9 mouse cellular contexts compared by ENCODE assay signal in genomic region chr14:118795915-118796693, GRCm38 (mm10). TPM values are rescaled to one million over a fixed set of nuclear protein-coding genes. Genes with fewer than 3 reads are reported as not detected.
DNase-seq lines count a peak whose midpoint lies in the region; ATAC-seq and TF ChIP-seq lines count a peak whose summit lies in the region.
"Had no signal": no experiment of that assay in that cellular context is flagged by ENCODE, and none has a peak within 500 bp of the region (broad histone marks: within the 10 kb centered on the region; RNA-seq: fewer than 3 reads in every experiment).

No protein-coding gene starts in this region.

- H3K9ac ChIP-seq in intestine, postnatal 0 days (ENCODE audit: low read depth, low read length), result no peak overlapping the region

- no peaks in the 10 kb centered on the region for H3K36me3 ChIP-seq in heart, embryonic 10.5 days
- no peaks in the 10 kb centered on the region for H3K36me3 ChIP-seq in intestine, postnatal 0 days (ENCODE audit: control insufficient read depth, insufficient read depth)
- H3K36me3 ChIP-seq in megakaryocyte, embryonic 14.5 days (replicated peaks; ENCODE audit: low read length), result no peaks in the 10 kb centered on the region

- peak; percentile 90 for DNase-seq in heart, embryonic 10.5 days (ENCODE audit: low spot score)
- DNase-seq in heart, adult 18-20 months, result no peak
- no peak for DNase-seq in layer of hippocampus, postnatal 14 days (ENCODE audit: low spot score in 2 of 2)
- DNase-seq in left cerebral cortex, postnatal 25 days (ENCODE audit: low spot score in 2 of 2), result no peak
- DNase-seq in Muller cell, postnatal 12 days (ENCODE audit: inconsistent ontology term), result no peak
- DNase-seq: cerebellum, adult 2 months had no signal

- no peak overlapping the region for H3K4me3 ChIP-seq in heart, embryonic 10.5 days
- no peak overlapping the region for H3K4me3 ChIP-seq in intestine, postnatal 0 days (ENCODE audit: low read depth, low read length)
- H3K4me3 ChIP-seq in megakaryocyte, embryonic 14.5 days (replicated peaks), result peak overlapping the region; percentile 88

- H3K4me1 ChIP-seq in heart, embryonic 10.5 days, result peaks cover 28% of the 10 kb centered on the region
- no peaks in the 10 kb centered on the region for H3K4me1 ChIP-seq in intestine, postnatal 0 days (replicated peaks; ENCODE audit: control insufficient read depth, insufficient read depth, low read length)
- peaks cover 97% of the 10 kb centered on the region for H3K4me1 ChIP-seq in megakaryocyte, embryonic 14.5 days

- no peak for TF ChIP-seq CTCF in intestine, postnatal 0 days (IDR thresholded peaks at IDR 0.05; ENCODE audit: low read depth)

- H3K9me3 ChIP-seq in heart, embryonic 10.5 days, result no peaks in the 10 kb centered on the region
- H3K9me3 ChIP-seq in intestine, postnatal 0 days (ENCODE audit: control insufficient read depth), result no peaks in the 10 kb centered on the region
- no peaks in the 10 kb centered on the region for H3K9me3 ChIP-seq in megakaryocyte, embryonic 14.5 days

- 41% methylated on average over 10 of the region's 10 CpGs for WGBS in heart, embryonic 10.5 days
- WGBS in intestine, postnatal 0 days, result 44% methylated on average over 10 of the region's 10 CpGs

- no peaks in the 10 kb centered on the region for H3K27me3 ChIP-seq in heart, embryonic 10.5 days (ENCODE audit: insufficient read depth, poor library complexity, severe bottlenecking)
- H3K27me3 ChIP-seq in intestine, postnatal 0 days (replicated peaks; ENCODE audit: control insufficient read depth, insufficient read depth, low read length), result no peaks in the 10 kb centered on the region
- peaks cover 8% of the 10 kb centered on the region for H3K27me3 ChIP-seq in megakaryocyte, embryonic 14.5 days (replicated peaks)

- no peak overlapping the region for H3K4me2 ChIP-seq in intestine, postnatal 0 days (replicated peaks; ENCODE audit: low read depth)

- peak overlapping the region; percentile 67 for H3K27ac ChIP-seq in heart, embryonic 10.5 days
- no peak overlapping the region for H3K27ac ChIP-seq in intestine, postnatal 0 days (ENCODE audit: low read depth, low read length)

- intact Hi-C loops in left cerebral cortex, postnatal 25 days (cut with DNase I), result no loop called here

- ATAC-seq in CD4-positive, CD25-positive, alpha-beta regulatory T cell, adult 4 months, result peak; percentile 43
- ATAC-seq in intestine, postnatal 0 days, result 0 out of 2 replicates have a peak, but pooled peaks have one; percentile 25

RNA-seq across cellular contexts. Expression of gene Cldn10, which starts 8.4 kb away (rescaled TPM):
- 0.15 and 0.70 TPM in 2 replicates for polyA plus RNA-seq in heart, embryonic 10.5 days (2016; fragmentation: Nextera tagmentation; extraction: Ambion mirVana)
- under 1 TPM in 1 of 2 experiments, not detected in 1; 0.41 TPM for total RNA-seq in heart, adult 18-20 months (2021)
- 1 to 10 TPM; 2.6 to 2.7 TPM for polyA plus RNA-seq in CD4-positive, CD25-positive, alpha-beta regulatory T cell, adult 4 months (2017; shearing (Covaris generic))
- polyA plus RNA-seq in intestine, postnatal 0 days (2015; fragmentation: Nextera tagmentation; extraction: Ambion mirVana), result 1.5 and 1.7 TPM in 2 replicates
- not detected in 2 replicates for polyA plus RNA-seq in megakaryocyte, embryonic 14.5 days (2012; ENCODE audit: insufficient read depth, low replicate concordance)
- total RNA-seq in layer of hippocampus, postnatal 14 days (2021), result 10 to 100 TPM; 26.4 to 26.6 TPM
- total RNA-seq in left cerebral cortex, postnatal 25 days (2021), result 10 to 100 TPM; 28.4 to 30.2 TPM
